Mouse (Mus musculus) brain, embryonic 14.5 days (tissue): Measurements from ENCODE around the gene Shld1.

Experiments
- CTCF ChIP-seq: fragments of 200-500 bp; IDR thresholded peaks from 2 replicates; pipeline ENCODE4 v1.5.1; 2012; ENCODE audit warnings: inconsistent platforms, mild to moderate bottlenecking, moderate library complexity, borderline replicate concordance; ENCODE audit not compliant: insufficient read depth, insufficient read length; ENCODE audit errors: extremely low read depth
- POLR2A ChIP-seq: fragments of 200-500 bp; IDR thresholded peaks from 2 replicates; pipeline ENCODE4 v1.6.1; 2012; ENCODE audit warnings: mild to moderate bottlenecking, inconsistent platforms, borderline replicate concordance; ENCODE audit not compliant: poor library complexity, insufficient read depth, insufficient read length, severe bottlenecking; ENCODE audit errors: extremely low read depth

DNA sequence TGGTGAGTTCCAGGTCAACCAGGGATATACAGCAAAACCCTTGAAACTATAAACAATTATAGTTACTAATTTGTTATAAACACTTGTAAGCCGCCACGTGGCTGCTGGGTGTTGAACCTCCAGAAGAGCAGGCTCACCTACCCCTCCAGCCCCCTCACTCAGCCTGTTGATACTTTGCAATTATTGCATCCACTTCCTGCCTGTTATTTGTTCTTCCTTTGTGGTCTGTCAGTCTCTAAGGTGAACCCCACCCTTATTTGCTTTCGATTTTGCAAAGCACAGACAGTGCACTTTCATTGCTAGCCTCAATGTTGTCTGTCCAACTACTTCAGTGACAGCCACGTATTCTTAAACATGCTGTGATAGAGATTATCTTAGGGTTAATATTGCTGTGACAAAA, 43.6 kb upstream of the Shld1 start:
- TF ChIP-seq CTCF (no peak), POLR2A (no peak)
